Mouse (Mus musculus): ENCODE data around the gene Tmem256. TPM values are rescaled to one million over a fixed set of nuclear protein-coding genes. Genes with fewer than 3 reads are reported as not detected.
"Not testable (repeated sequence)": the region's sequence is repeated elsewhere in the genome, so short reads cannot be mapped to it uniquely, and the experiment has no call there.

Gene Tmem256
- polyA plus RNA-seq, 1 experiment from 2014 or later: 280 TPM

DNA sequence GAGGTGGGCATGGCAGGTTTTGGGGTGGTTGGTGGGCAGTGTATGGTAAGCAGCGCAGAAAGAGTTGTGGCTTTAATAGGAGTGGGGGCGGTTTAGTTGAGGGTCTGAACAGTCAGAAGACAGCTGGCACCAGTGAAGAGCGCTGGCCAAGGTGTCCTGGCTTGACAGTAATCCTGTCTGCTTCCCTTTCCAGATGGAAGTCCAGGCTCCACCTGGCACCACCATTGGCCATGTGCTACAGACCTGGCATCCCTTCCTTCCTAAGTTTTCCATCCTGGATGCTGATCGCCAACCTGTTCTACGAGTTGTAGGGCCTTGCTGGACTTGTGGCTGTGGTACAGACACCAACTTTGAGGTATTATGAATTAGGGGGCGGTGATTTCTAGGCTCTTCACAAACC is 9.7 kb downstream of the Tmem256 start:
- no peak for DNase-seq (ENCODE audit: low spot score)
- H3K27me3 ChIP-seq (ENCODE audit: low read depth, poor library complexity, severe bottlenecking): no peaks in the 10 kb centered on the region
- H3K4me1 ChIP-seq: peaks cover 43% of the 10 kb centered on the region
- WGBS: 98% methylated on average over 6 of the region's 6 CpGs
- peak overlapping the region; percentile 78 for H3K4me3 ChIP-seq
- H3K9me3 ChIP-seq (replicated peaks): no peaks in the 10 kb centered on the region
- H3K27ac ChIP-seq: peak overlapping the region; percentile 97; the same call in 1 of the 2 replicates
- peaks cover 55% of the 10 kb centered on the region for H3K36me3 ChIP-seq

DNA sequence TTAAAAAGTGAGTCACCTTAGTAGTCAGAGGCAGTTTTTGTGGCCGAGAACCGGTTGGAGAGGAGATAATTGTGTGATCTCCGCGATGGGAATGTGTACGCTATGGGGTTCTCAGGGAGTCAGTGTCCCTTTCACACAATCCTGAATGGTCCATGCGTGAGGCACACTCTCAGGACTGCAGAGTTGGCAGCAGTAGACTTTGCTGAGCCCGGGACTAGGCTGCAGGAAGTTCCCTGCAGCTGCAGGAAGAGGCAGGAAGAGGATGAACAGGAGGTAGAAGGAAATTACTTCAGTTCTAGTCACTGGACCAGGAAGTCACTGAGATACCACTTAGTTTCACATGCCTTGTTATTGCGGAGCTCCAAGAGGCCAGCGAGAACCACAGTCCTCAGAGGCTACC is 10.8 kb downstream of the Tmem256 start:
- H3K4me3 ChIP-seq: no peak overlapping the region
- no peak for DNase-seq (ENCODE audit: low spot score)
- no peak overlapping the region for H3K27ac ChIP-seq
- H3K9me3 ChIP-seq (replicated peaks): no peaks in the 10 kb centered on the region
- peaks cover 54% of the 10 kb centered on the region for H3K4me1 ChIP-seq
- H3K27me3 ChIP-seq (ENCODE audit: low read depth, poor library complexity, severe bottlenecking): no peaks in the 10 kb centered on the region
- H3K36me3 ChIP-seq: peaks cover 57% of the 10 kb centered on the region
- WGBS: 93% methylated on average over 9 of the region's 9 CpGs

DNA sequence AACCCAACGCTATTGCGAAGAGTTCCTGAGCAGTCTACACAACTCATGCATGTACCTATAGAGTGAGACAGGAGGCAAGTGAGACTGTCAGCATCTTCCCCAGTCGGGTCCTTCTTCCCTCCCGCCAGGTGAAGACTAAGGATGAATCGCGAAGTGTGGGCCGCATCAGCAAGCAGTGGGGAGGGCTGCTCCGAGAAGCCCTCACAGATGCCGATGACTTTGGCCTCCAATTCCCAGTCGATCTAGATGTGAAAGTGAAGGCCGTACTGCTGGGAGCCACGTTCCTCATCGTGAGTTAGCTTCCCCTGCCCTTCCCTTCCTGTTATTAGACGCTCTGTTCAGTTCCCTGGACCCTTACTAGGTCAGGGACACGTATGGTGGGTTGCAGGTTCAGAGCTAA is 11.6 kb downstream of the Tmem256 start:
- Histone ChIP-seq H3K27me3 (ENCODE audit: low read depth, poor library complexity, severe bottlenecking) (no peaks in the 10 kb centered on the region), H3K4me3 (0 out of 2 replicates have a peak overlapping the region, but pooled peaks have one; percentile 10), H3K36me3 (peaks cover 57% of the 10 kb centered on the region), H3K4me1 (peaks cover 58% of the 10 kb centered on the region), H3K27ac (no peak overlapping the region), H3K9me3 (replicated peaks) (no peaks in the 10 kb centered on the region)
- DNase-seq (ENCODE audit: low spot score): no peak
- 93% methylated on average over 15 of the region's 15 CpGs for WGBS

DNA sequence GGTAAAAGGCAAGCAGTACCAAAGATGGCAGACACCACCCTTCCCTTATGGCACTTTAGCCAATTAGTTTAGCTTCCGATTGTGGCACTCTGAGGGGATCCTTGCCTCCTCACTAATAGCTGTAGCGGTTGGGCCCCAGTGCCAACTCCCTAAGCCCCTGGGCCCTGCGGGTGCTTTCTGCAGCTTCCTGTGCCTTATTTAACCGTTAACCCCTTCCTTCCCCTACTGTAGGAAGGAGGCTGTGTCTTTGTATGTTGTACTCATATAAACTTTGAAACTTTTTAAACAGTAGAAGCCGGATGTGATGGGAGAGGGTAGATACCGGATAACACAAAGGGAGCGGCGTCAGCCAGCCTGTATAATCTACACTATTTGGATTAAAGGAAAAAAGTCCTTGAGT is 12.4 kb downstream of the Tmem256 start:
- no peak for DNase-seq (ENCODE audit: low spot score)
- Histone ChIP-seq H3K36me3 (peaks cover 57% of the 10 kb centered on the region), H3K27me3 (ENCODE audit: low read depth, poor library complexity, severe bottlenecking) (peaks cover 5% of the 10 kb centered on the region; the same call in 1 of the 2 replicates), H3K9me3 (replicated peaks) (no peaks in the 10 kb centered on the region), H3K4me1 (peaks cover 59% of the 10 kb centered on the region), H3K27ac (no peak overlapping the region), H3K4me3 (no peak overlapping the region)
- WGBS: 84% methylated on average over 8 of the region's 8 CpGs

DNA sequence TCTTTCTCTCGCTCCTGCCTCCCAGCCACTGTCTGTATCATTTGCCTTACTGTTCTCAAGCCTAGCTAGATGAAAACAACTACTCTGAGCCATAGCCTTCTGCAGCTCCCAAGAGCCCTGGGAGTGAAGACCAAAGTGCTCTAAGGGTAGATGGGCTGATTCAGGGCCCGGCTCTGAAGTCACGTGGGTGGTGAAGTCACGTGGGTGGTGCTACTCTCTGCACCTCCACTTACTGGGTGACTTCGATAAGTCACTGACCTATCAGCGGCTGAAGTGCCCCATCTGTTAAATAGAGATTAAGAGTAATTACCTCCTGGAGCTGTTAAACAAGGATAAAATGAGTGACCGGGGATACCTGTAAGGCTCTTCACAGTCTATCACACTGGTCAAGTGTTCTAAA is 15.7 kb downstream of the Tmem256 start:
- Histone ChIP-seq H3K27me3 (ENCODE audit: low read depth, poor library complexity, severe bottlenecking) (peaks cover 36% of the 10 kb centered on the region), H3K27ac (0 out of 2 replicates have a peak overlapping the region, but pooled peaks have one; percentile 19), H3K36me3 (peaks cover 42% of the 10 kb centered on the region), H3K4me1 (peaks cover 43% of the 10 kb centered on the region), H3K9me3 (replicated peaks) (no peaks in the 10 kb centered on the region), H3K4me3 (no peak overlapping the region)
- DNase-seq (ENCODE audit: low spot score): no peak
- 77% methylated on average over 7 of the region's 7 CpGs for WGBS

DNA sequence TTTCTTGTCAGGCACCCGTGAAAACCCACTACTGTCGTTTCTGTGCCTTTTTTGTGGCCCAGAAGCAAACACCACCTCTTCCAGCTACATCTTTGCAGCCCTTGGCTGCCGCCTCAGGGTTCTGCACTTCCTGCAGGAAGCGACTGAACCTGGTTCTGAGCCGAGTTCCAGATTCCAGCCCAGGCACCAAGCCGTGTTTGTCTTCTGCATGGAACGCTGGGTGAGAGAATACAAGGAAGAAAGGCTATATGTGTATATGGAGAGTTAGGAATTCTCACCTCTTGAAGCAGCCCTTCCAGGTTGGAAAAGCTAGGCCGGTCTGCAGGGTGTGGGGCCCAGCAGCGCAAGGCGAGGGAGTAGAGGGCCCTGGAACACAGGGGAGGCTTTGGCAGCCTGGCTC is 16.4 kb downstream of the Tmem256 start:
- no peaks in the 10 kb centered on the region for H3K9me3 ChIP-seq (replicated peaks)
- no peak overlapping the region for H3K4me3 ChIP-seq
- H3K27me3 ChIP-seq (ENCODE audit: low read depth, poor library complexity, severe bottlenecking): peaks cover 43% of the 10 kb centered on the region
- H3K36me3 ChIP-seq: peaks cover 35% of the 10 kb centered on the region
- WGBS: 87% methylated on average over 10 of the region's 10 CpGs
- DNase-seq (ENCODE audit: low spot score): no peak
- 0 out of 2 replicates have a peak overlapping the region, but pooled peaks have one; percentile 53 for H3K27ac ChIP-seq
- peaks cover 43% of the 10 kb centered on the region for H3K4me1 ChIP-seq

DNA sequence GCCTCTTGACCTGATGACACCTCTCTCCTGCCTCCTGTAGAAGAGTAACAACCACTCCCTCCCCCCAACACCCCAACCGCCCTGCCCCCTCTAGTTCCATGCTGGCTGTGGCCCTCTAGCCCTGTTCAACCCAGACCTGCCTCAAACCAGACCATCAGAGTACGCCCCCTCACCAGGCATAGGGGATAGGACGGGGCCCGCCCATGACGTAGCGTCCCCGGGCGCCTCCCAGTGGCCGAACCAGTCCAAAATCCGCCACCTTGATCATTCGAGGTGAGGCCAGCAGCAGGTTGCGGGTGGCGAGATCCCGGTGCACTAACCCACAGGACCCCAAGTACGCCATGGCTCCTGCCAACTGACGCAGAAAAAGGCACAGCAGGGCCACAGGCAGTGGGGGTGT is 17.0 kb downstream of the Tmem256 start:
- 24% methylated on average over 16 of the region's 16 CpGs for WGBS
- Histone ChIP-seq H3K9me3 (replicated peaks) (no peaks in the 10 kb centered on the region), H3K36me3 (peaks cover 29% of the 10 kb centered on the region), H3K4me3 (peak overlapping the region; percentile 2), H3K27ac (peak overlapping the region; percentile 53; the same call in 1 of the 2 replicates), H3K4me1 (peaks cover 42% of the 10 kb centered on the region), H3K27me3 (ENCODE audit: low read depth, poor library complexity, severe bottlenecking) (peaks cover 50% of the 10 kb centered on the region)
- DNase-seq (ENCODE audit: low spot score): peak; percentile 78

DNA sequence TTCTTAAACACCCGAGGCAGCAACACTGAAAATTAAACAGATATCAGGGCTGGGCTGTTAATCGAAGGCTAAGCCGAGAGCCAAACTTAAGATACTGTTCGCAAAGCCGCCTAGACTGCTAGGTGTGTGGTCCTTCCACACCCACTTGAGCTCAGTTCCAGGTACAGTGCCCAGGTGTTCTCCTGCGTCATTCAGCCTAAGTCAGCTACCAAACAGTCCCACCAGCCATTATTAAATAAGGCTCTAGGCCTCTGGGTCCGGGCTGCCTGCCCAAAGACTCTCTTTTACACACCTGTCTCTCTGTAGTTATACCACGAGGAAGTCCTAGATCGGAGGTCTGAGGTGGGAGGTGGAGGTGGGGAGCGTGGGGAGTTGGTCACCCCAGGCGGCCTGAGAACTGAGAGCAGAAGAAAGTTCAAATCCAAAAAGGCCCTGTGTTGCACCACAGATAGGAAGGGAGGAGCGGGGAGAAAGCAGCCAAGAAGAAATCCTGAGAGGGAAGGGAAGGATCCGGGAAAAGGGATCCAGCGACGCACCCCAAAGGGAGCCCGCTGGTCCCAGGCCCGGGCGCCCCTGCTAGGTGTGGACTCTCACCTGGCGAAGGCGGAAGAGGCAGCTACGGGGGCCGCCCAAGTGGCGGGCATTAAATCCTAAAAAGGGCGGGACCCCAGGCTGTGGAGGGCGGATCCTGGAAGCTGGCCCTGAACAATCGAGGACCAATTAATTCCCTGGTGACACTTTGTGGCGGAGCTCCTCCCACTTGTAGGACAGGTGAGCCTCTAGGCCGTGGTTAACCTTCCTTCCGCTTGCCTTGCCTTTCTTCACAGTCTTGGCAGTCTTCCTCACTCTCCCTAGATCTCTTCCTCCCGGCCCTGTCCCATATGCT is 20.0 kb downstream of the Tmem256 start, which contains the start of gene Tnk1:
Gene Tnk1, minus strand, starts transcription at position 618 of the 886 bp plus-strand sequence.
- Histone ChIP-seq H3K27ac (no peak within 1 kb of the TSS), H3K4me3 (peak within 1 kb of the TSS; percentile 20; the same call in 1 of the 2 replicates), H3K4me1 (peaks cover 27% of the 10 kb centered on the region), H3K9me3 (replicated peaks) (no peaks in the 10 kb centered on the region), H3K36me3 (no peaks in the 10 kb centered on the region), H3K27me3 (ENCODE audit: low read depth, poor library complexity, severe bottlenecking) (peaks cover 50% of the 10 kb centered on the region)
- no peak for DNase-seq (ENCODE audit: low spot score)
- 19% methylated on average over 30 of the region's 30 CpGs for WGBS

DNA sequence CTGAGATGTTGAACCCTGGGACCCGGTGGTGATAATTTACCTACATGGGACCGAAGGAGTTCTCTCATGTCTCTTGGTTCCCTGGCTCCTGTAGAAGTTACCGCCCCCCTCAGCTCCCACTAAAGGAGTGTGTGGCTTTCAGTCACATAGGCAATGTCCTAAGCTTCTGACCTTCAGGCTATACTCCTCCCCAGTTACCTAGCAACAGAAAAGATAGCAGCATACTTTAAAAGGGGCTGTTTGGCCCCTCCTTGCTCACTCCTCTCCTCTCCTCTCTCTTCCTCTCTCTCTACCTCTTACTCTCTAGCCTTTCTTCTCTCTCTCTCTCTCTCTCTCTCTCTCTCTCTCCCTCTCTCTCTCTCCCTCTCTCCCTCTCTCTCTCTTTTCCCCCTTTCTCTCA is 25.4 kb downstream of the Tmem256 start:
- not testable (repeated sequence) for H3K9me3 ChIP-seq (replicated peaks); H3K4me3 ChIP-seq; H3K4me1 ChIP-seq; DNase-seq (ENCODE audit: low spot score); H3K27ac ChIP-seq; H3K36me3 ChIP-seq
- WGBS: 82% methylated on average over 3 of the region's 3 CpGs
- peaks cover 16% of the 10 kb centered on the region for H3K27me3 ChIP-seq (ENCODE audit: low read depth, poor library complexity, severe bottlenecking)

DNA sequence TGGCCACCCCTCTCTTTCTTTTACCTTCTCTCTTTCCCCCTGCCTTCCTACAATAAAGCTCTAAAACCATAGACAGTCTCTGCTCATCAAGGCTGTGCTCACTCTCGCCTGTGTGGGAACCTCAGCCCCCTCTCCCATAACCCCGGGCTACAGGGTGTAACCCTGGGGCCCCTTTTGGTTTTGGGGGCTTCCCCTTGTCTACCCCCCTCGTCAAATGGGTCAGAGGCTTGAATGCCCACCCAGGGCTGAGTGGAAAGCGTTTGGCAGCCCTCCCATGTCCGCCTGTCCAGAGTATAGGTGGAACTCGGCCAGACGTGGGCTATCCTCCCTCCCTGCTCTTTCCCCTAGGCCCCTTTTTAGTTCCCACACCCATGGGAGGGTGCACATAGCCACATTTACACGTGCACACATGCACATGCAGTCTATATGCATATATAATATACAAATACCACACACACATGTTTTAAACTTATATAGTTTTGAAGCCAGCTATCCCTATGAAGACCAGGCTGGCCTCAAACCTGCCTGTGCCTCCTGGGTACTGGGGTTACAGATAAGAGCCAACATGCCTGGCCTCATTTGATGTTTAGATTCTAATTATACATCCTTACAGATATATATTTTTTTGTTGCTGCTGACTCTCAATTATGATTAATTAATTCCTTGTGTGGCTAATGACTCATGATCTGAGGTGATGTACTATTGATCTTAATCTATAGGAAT is 26.0 kb downstream of the Tmem256 start:
- H3K27ac ChIP-seq: no peak overlapping the region
- no peak overlapping the region for H3K4me3 ChIP-seq
- 63% methylated on average over 8 of the region's 8 CpGs for WGBS
- H3K27me3 ChIP-seq (ENCODE audit: low read depth, poor library complexity, severe bottlenecking): peaks cover 11% of the 10 kb centered on the region
- DNase-seq (ENCODE audit: low spot score): no peak
- H3K36me3 ChIP-seq: no peaks in the 10 kb centered on the region
- no peaks in the 10 kb centered on the region for H3K9me3 ChIP-seq (replicated peaks)
- H3K4me1 ChIP-seq: no peaks in the 10 kb centered on the region

DNA sequence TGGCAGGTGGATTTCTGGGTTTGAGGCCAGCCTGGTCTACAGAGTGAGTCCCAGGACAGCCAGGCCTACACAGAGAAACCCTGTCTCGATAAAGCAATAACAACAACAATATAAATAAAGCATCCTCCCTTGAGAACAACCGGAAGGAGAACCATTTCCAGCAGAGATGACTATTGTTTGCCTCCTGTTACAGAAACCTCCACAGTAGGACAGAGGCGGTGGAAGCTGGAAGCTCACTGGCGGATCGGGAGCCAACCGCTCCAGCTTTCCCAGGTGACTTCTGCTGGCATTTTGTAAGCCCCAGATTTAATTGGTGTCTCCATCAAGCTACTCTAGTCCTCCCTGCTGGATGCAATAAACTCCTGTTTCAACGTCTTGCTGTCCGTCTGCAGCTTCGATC is 27.2 kb downstream of the Tmem256 start:
- Histone ChIP-seq H3K9me3 (replicated peaks) (no peaks in the 10 kb centered on the region), H3K4me1 (peaks cover 5% of the 10 kb centered on the region; the same call in 1 of the 2 replicates), H3K27ac (no peak overlapping the region), H3K27me3 (ENCODE audit: low read depth, poor library complexity, severe bottlenecking) (no peaks in the 10 kb centered on the region), H3K36me3 (no peaks in the 10 kb centered on the region), H3K4me3 (no peak overlapping the region)
- WGBS: 88% methylated on average over 9 of the region's 9 CpGs
- DNase-seq (ENCODE audit: low spot score): no peak

DNA sequence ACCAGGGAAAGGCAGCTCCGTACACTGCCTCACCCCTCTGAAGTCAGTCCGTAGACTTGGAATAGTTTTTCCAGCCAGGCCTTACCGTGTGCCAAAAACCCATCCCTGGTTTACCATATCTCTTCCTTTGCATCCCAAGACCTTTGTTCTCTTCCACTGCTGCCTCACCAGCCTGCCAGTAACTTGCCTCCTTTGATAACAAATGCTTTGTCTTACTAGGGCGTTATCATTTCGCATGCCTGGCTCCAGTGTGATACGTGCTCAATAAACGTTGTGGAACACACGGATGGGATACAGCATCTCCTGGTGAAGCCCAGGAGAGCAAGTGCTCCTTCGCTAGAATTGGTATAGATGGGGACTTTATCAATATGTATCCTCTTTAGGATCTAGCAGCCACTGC is 29.0 kb downstream of the Tmem256 start:
- H3K36me3 ChIP-seq: no peaks in the 10 kb centered on the region
- no peak for DNase-seq (ENCODE audit: low spot score)
- no peaks in the 10 kb centered on the region for H3K9me3 ChIP-seq (replicated peaks)
- H3K4me3 ChIP-seq: no peak overlapping the region
- no peak overlapping the region for H3K27ac ChIP-seq
- H3K4me1 ChIP-seq: peaks cover 5% of the 10 kb centered on the region; the same call in 1 of the 2 replicates
- 72% methylated on average over 9 of the region's 9 CpGs for WGBS
- H3K27me3 ChIP-seq (ENCODE audit: low read depth, poor library complexity, severe bottlenecking): no peaks in the 10 kb centered on the region
